Comparison of ENCODE assay signal across 8 mouse cellular contexts in the genomic region with DNA sequence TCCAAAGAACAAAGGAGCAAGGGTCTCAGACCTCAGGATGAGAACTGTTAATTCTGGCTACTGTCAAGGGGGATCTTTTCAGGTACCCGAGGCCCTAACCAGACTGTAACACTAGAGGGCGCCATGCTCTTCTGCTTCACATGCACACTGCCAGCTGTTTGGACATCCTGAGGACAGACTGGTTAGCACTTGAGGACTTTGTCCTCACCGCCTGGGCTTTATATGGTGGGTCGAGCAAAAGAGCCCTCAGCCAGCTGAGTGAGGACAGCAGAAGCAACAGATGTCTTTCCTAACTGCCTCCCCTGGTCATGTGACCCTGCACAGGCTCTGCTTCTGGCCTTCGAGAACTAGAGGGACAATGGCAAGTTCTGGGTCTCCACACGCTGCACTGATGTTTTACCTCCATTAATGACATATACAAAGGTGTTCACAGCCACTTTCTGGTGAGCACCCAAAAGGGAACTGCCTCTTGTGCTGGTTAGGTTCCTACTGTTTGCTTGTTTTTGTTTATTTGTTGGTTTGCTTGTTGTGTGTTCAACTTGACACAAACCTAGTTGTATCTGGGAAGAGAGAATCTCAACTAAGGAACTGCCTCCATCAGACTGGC. TPM values are rescaled to one million over a fixed set of nuclear protein-coding genes. Genes with fewer than 3 reads are reported as not detected.
DNase-seq lines count a peak whose midpoint lies in the region; ATAC-seq lines count a peak whose summit lies in the region.

No protein-coding gene starts in this region.

- H3K4me1 ChIP-seq in forebrain, embryonic 10.5 days, result no peaks in the 10 kb centered on the region
- peaks cover 6% of the 10 kb centered on the region; the same call in 1 of the 2 replicates for H3K4me1 ChIP-seq in lung, embryonic 15.5 days

- DNase-seq in CD8-positive naive resting alpha-beta T cell, adult 2 months (ENCODE audit: low read depth in 2 of 2, low spot score in 2 of 2), result peak; percentile 61 to 64
- peak; percentile 94 for DNase-seq in brain, adult 2 months (ENCODE audit: low read depth, low spot score)
- peak; percentile 83 for DNase-seq in forebrain, embryonic 10.5 days (ENCODE audit: extremely low spot score, low spot score)
- DNase-seq in heart, postnatal 36 days, result peak; percentile 84
- DNase-seq in layer of hippocampus, adult 18-20 months (ENCODE audit: low spot score in 2 of 2), result peak; percentile 64 to 92
- peak; percentile 61 for DNase-seq in ovary, postnatal 10 days (ENCODE audit: low spot score)
- DNase-seq in thymus, postnatal 0 days (ENCODE audit: low spot score), result peak; percentile 69

- H3K36me3 ChIP-seq in forebrain, embryonic 10.5 days (replicated peaks), result no peaks in the 10 kb centered on the region
- H3K36me3 ChIP-seq in lung, embryonic 15.5 days, result no peaks in the 10 kb centered on the region

- no peak overlapping the region for H3K9ac ChIP-seq in lung, embryonic 15.5 days

- 37% methylated on average over 6 of the region's 6 CpGs for WGBS in forebrain, embryonic 10.5 days
- WGBS in lung, embryonic 15.5 days, result 21% methylated on average over 6 of the region's 6 CpGs

- H3K9me3 ChIP-seq in forebrain, embryonic 10.5 days, result peaks cover 4% of the 10 kb centered on the region; the same call in 1 of the 2 replicates
- H3K9me3 ChIP-seq in lung, embryonic 15.5 days, result no peaks in the 10 kb centered on the region

- no peak overlapping the region for H3K4me3 ChIP-seq in forebrain, embryonic 10.5 days
- no peak overlapping the region for H3K4me3 ChIP-seq in lung, embryonic 15.5 days

- ATAC-seq in lung, embryonic 15.5 days (ENCODE audit: borderline replicate concordance, extremely low read depth, low FRiP score, low TSS enrichment), result peak; percentile 86

- peak overlapping the region; percentile 58; the same call in 1 of the 2 replicates for H3K27ac ChIP-seq in forebrain, embryonic 10.5 days
- no peak overlapping the region for H3K27ac ChIP-seq in lung, embryonic 15.5 days

- H3K27me3 ChIP-seq in forebrain, embryonic 10.5 days (ENCODE audit: poor library complexity, severe bottlenecking), result no peaks in the 10 kb centered on the region
- H3K27me3 ChIP-seq in lung, embryonic 15.5 days, result no peaks in the 10 kb centered on the region

- H3K4me2 ChIP-seq in lung, embryonic 15.5 days, result no peak overlapping the region

- intact Hi-C loops in heart, postnatal 36 days (cut with DNase I), result loop anchor here (5.0 kb wide), 1 partner anchor 159 kb away; a partner anchor contains a TSS

RNA-seq across cellular contexts. Expression of a gene that starts 35.9 kb away (rescaled TPM):
- polyA plus RNA-seq in forebrain, embryonic 10.5 days (2016; fragmentation: Nextera tagmentation; extraction: Ambion mirVana), result 0.26 and 0.36 TPM in 2 replicates
- total RNA-seq in heart, postnatal 36 days (2021), result not detected
- 100 to 1,000 TPM; 449 to 457 TPM for total RNA-seq in layer of hippocampus, adult 18-20 months (2021)
- polyA plus RNA-seq in lung, embryonic 15.5 days (2015; fragmentation: Nextera tagmentation; extraction: Ambion mirVana), result 0.81 and 0.96 TPM in 2 replicates
- polyA plus RNA-seq in thymus, postnatal 0 days (2015; fragmentation: Nextera tagmentation; extraction: Ambion mirVana), result not detected in 2 replicates

RNA-seq across cellular contexts. Expression of a gene that starts 39.9 kb away (rescaled TPM):
- 0.17 TPM in 1 of 2 replicates, not detected in the other for polyA plus RNA-seq in forebrain, embryonic 10.5 days (2016; fragmentation: Nextera tagmentation; extraction: Ambion mirVana)
- 10 to 100 TPM; 28.5 to 30.5 TPM for total RNA-seq in heart, postnatal 36 days (2021)
- total RNA-seq in layer of hippocampus, adult 18-20 months (2021), result 1 to 10 TPM; 1.2 TPM
- polyA plus RNA-seq in lung, embryonic 15.5 days (2015; fragmentation: Nextera tagmentation; extraction: Ambion mirVana), result 2.0 and 4.4 TPM in 2 replicates
- 1.3 and 1.7 TPM in 2 replicates for polyA plus RNA-seq in thymus, postnatal 0 days (2015; fragmentation: Nextera tagmentation; extraction: Ambion mirVana)
